Mouse (Mus musculus) forebrain, embryonic 16.5 days (tissue): ENCODE results near the gene Dyrk3. TPM values are rescaled to one million over a fixed set of nuclear protein-coding genes. Genes with fewer than 3 reads are reported as not detected.
A peak's percentile ranks its signal among the peaks of the same experiment; 100 is the strongest.

Source experiments
- ATAC-seq: fragments of 200-750 bp; cut with Nextera tagmentation; 2 replicates; pipeline ENCODE4 v1.8.0; 2017; ENCODE audit warnings: mild to moderate bottlenecking, moderate library complexity
- H3K27ac ChIP-seq: fragments of 300-500 bp; sonication (generic); 2 replicates; pipeline ENCODE4 v1.5.1; 2014; ENCODE audit warnings: low read length, control low read depth
- H3K27me3 ChIP-seq: fragments of 300-500 bp; sonication (generic); replicated peaks from 2 replicates; pipeline ENCODE4 v1.6.1; 2014; ENCODE audit warnings: low read length; ENCODE audit not compliant: control insufficient read depth, insufficient read depth
- H3K36me3 ChIP-seq: fragments of 300-500 bp; sonication (generic); 2 replicates; pipeline ENCODE4 v1.6.1; 2014; ENCODE audit not compliant: control insufficient read depth, insufficient read depth
- H3K4me1 ChIP-seq: fragments of 300-500 bp; sonication (generic); replicated peaks from 2 replicates; pipeline ENCODE4 v1.6.1; 2014; ENCODE audit warnings: low read length; ENCODE audit not compliant: control insufficient read depth, insufficient read depth
- H3K4me2 ChIP-seq: fragments of 300-500 bp; sonication (generic); 2 replicates; pipeline ENCODE4 v1.6.1; 2014; ENCODE audit warnings: mild to moderate bottlenecking, low read length, control low read depth
- H3K4me3 ChIP-seq: fragments of 300-500 bp; sonication (generic); replicated peaks from 2 replicates; pipeline ENCODE4 v1.5.1; 2014; ENCODE audit warnings: mild to moderate bottlenecking, low read length, control low read depth
- H3K9ac ChIP-seq: fragments of 300-500 bp; sonication (generic); replicated peaks from 2 replicates; pipeline ENCODE4 v1.6.1; 2014; ENCODE audit warnings: low read depth, low read length, control low read depth
- H3K9me3 ChIP-seq: fragments of 300-500 bp; sonication (generic); 2 replicates; pipeline ENCODE4 v1.6.1; 2016; ENCODE audit warnings: low read length; ENCODE audit not compliant: control insufficient read depth
- WGBS: fragments of 180-500 bp; shearing (Covaris S2); extraction: QIAGEN DNeasy Blood & Tissue Kit; methylation state at CpG from one replicate; pipeline ENCODE4 v1.1.7; 2014; 5-methylcytosine and 5-hydroxymethylcytosine counted together
- polyA plus RNA-seq: library from polyadenylated mRNA; unstranded; fragments of >200 nt; fragmentation: Nextera tagmentation; extraction: Ambion mirVana; gene quantifications from 2 replicates; pipeline ENCODE4 v1.2.1, GENCODE M21; 2015

Gene Dyrk3
- polyA plus RNA-seq, 1 experiment from 2014 or later: 19.5 TPM

GRCm38 (mm10) chr1:131121987-131122386 lies 16.2 kb downstream of the Dyrk3 start:
- Histone ChIP-seq H3K4me2 (no peak overlapping the region), H3K27ac (no peak overlapping the region), H3K4me3 (no peak overlapping the region), H3K27me3 (no peaks in the 10 kb centered on the region), H3K9me3 (no peaks in the 10 kb centered on the region), H3K9ac (no peak overlapping the region), H3K36me3 (no peaks in the 10 kb centered on the region), H3K4me1 (peaks cover 4% of the 10 kb centered on the region)
- ATAC-seq: no peak
- 48% methylated on average over 3 of the region's 3 CpGs for WGBS

- no peak for ATAC-seq
- peaks cover 12% of the 10 kb centered on the region for H3K4me1 ChIP-seq
- WGBS: 75% methylated on average over 2 of the region's 2 CpGs
- no peaks in the 10 kb centered on the region for H3K9me3 ChIP-seq
- H3K27me3 ChIP-seq: no peaks in the 10 kb centered on the region
- no peaks in the 10 kb centered on the region for H3K36me3 ChIP-seq
- no peak overlapping the region for H3K27ac ChIP-seq
- H3K4me3 ChIP-seq: no peak overlapping the region
- no peak overlapping the region for H3K4me2 ChIP-seq
- H3K9ac ChIP-seq: no peak overlapping the region
Measured at GRCm38 (mm10) chr1:131119026-131119425, 19.1 kb downstream of the Dyrk3 start.

- peaks cover 12% of the 10 kb centered on the region for H3K4me1 ChIP-seq
- H3K27ac ChIP-seq: no peak overlapping the region
- H3K4me3 ChIP-seq: no peak overlapping the region
- H3K4me2 ChIP-seq: no peak overlapping the region
- no peaks in the 10 kb centered on the region for H3K27me3 ChIP-seq
- H3K9ac ChIP-seq: no peak overlapping the region
- WGBS: 55% methylated on average over 10 of the region's 10 CpGs
- no peaks in the 10 kb centered on the region for H3K36me3 ChIP-seq
- ATAC-seq: no peak
- no peaks in the 10 kb centered on the region for H3K9me3 ChIP-seq
Measured at GRCm38 (mm10) chr1:131118530-131118929, 19.6 kb downstream of the Dyrk3 start.

DNA sequence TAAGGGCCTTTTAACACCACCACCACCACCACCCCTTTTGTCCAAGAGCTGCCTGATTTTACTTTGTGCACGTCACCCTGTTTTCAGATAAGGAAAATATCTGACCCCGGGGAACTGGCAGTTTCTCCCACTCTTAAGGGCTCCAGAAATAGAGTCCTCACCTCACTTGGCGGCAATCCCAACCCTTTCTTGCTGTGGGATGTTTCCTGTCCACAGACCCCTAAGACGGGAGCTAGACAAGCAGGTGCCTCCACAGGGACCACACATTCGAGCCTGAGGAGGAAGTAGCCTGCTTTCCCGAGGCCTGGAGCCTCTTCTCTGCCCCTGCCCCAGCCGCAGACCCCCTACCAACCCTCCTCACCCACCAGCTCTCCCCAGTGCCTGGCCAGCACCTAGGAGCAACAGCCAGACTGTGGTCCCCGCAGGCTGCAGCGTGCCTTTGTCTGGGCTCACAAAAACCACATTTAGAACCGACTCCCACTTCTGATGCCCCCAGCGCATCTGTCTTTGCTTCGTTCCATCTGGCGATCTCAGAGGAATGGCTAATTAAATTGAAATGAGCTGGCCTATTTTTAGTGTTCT lies 21.6 kb downstream of the Dyrk3 start:
- Histone ChIP-seq H3K4me1 (peaks cover 16% of the 10 kb centered on the region), H3K36me3 (no peaks in the 10 kb centered on the region), H3K4me3 (no peak overlapping the region), H3K9me3 (no peaks in the 10 kb centered on the region), H3K4me2 (peak overlapping the region; percentile 29), H3K27ac (peak overlapping the region; percentile 95), H3K27me3 (no peaks in the 10 kb centered on the region), H3K9ac (peak overlapping the region; percentile 51)
- ATAC-seq: peak; percentile 73
- WGBS: 34% methylated on average over 13 of the region's 13 CpGs

GRCm38 (mm10) chr1:131115932-131116331 lies 22.2 kb downstream of the Dyrk3 start:
- H3K27me3 ChIP-seq: no peaks in the 10 kb centered on the region
- H3K36me3 ChIP-seq: no peaks in the 10 kb centered on the region
- H3K4me3 ChIP-seq: no peak overlapping the region
- peaks cover 16% of the 10 kb centered on the region for H3K4me1 ChIP-seq
- 16% methylated on average over 6 of the region's 6 CpGs for WGBS
- H3K9ac ChIP-seq: no peak overlapping the region
- no peak overlapping the region for H3K4me2 ChIP-seq
- no peaks in the 10 kb centered on the region for H3K9me3 ChIP-seq
- peak overlapping the region; percentile 95 for H3K27ac ChIP-seq
- ATAC-seq: peak; percentile 71

- H3K27ac ChIP-seq: no peak overlapping the region
- 41% methylated on average over 6 of the region's 6 CpGs for WGBS
- no peak overlapping the region for H3K9ac ChIP-seq
- ATAC-seq: no peak
- no peak overlapping the region for H3K4me3 ChIP-seq
- no peaks in the 10 kb centered on the region for H3K9me3 ChIP-seq
- H3K4me2 ChIP-seq: no peak overlapping the region
- no peaks in the 10 kb centered on the region for H3K36me3 ChIP-seq
- H3K4me1 ChIP-seq: peaks cover 16% of the 10 kb centered on the region
- no peaks in the 10 kb centered on the region for H3K27me3 ChIP-seq
Measured at GRCm38 (mm10) chr1:131112576-131112975, 25.6 kb downstream of the Dyrk3 start.

GRCm38 (mm10) chr1:131110525-131111106 lies 27.5 kb downstream of the Dyrk3 start:
- no peaks in the 10 kb centered on the region for H3K9me3 ChIP-seq
- no peak overlapping the region for H3K9ac ChIP-seq
- no peak overlapping the region for H3K4me2 ChIP-seq
- peaks cover 4% of the 10 kb centered on the region for H3K4me1 ChIP-seq
- WGBS: 80% methylated on average over 12 of the region's 12 CpGs
- H3K27ac ChIP-seq: no peak overlapping the region
- no peak overlapping the region for H3K4me3 ChIP-seq
- H3K36me3 ChIP-seq: no peaks in the 10 kb centered on the region
- no peaks in the 10 kb centered on the region for H3K27me3 ChIP-seq
- no peak for ATAC-seq

GRCm38 (mm10) chr1:131107575-131108308 lies 30.4 kb downstream of the Dyrk3 start:
- no peak overlapping the region for H3K4me3 ChIP-seq
- no peak for ATAC-seq
- H3K9ac ChIP-seq: no peak overlapping the region
- no peaks in the 10 kb centered on the region for H3K27me3 ChIP-seq
- H3K36me3 ChIP-seq: no peaks in the 10 kb centered on the region
- H3K27ac ChIP-seq: no peak overlapping the region
- H3K9me3 ChIP-seq: no peaks in the 10 kb centered on the region
- H3K4me1 ChIP-seq: peaks cover 2% of the 10 kb centered on the region; the same call in 1 of the 2 replicates
- 66% methylated on average over 10 of the region's 10 CpGs for WGBS
- H3K4me2 ChIP-seq: no peak overlapping the region

DNA sequence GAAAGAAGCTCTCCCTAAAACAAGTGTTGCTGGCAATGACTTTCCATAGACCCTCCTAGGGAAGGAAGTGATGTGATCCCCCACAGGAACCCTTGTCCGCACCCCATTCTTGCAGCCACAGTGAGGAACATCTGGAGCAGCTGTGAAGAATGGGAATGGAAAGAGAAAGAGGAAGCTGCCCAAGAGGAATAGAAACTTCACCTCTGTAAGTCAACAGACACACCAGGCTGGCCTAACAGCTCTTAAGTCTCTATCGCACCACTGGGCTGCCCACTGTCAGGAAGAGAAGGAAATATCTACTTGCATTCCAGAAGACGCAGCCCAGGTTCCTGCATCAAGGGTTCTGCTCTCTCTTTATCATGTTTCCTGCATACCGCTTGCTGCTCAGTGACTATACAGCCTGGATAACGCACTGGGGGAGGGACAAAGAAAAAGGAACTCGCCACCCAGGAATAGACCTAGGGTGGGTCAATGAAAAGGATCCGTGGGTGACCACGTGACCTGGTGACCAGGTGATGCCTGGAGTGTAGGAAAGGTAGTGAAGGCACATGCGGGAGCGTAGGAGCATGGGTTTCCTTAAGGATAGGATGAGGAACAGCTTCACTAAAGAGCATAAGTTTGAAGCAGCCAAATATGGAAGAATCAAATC lies 34.2 kb downstream of the Dyrk3 start:
- no peak overlapping the region for H3K9ac ChIP-seq
- H3K27me3 ChIP-seq: no peaks in the 10 kb centered on the region
- 88% methylated on average over 10 of the region's 10 CpGs for WGBS
- H3K27ac ChIP-seq: no peak overlapping the region
- H3K4me3 ChIP-seq: no peak overlapping the region
- no peaks in the 10 kb centered on the region for H3K9me3 ChIP-seq
- no peak for ATAC-seq
- no peak overlapping the region for H3K4me2 ChIP-seq
- no peaks in the 10 kb centered on the region for H3K36me3 ChIP-seq
- no peaks in the 10 kb centered on the region for H3K4me1 ChIP-seq
